Mouse (Mus musculus): ENCODE measurements around the gene Syne3.

Syne3 gene

DNA sequence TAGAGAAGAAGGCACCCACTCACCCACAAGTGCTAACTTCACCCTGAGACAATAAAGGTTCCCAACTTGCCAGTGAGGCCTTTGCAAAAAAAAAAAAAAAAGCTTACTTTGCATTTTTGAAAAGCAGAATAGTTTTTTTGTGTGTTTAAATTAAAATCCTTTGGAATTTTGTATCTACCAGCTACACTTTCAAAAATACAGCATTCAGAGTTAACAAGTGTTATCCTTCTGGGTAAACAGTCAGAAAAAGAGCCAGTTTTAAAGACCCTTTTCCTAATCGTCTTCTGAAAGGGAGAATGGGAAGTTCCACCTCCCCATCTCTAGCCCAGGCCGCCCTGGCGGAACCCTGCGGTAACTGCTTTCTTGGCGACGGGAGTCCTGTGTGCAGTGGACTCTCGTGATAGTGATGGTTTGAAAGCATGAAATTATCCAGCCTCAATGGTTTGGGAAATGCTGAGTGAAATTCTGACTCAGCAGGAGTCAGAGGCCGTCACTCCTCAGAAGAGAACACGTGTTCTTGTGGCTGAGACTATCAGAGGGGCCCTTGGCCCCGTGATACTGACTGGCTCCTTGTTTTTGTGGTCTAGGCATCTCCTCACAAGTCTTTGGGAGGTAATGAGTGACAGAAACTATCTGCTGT is 16.5 kb upstream of the Syne3 start:
- DNase-seq (ENCODE audit: low read depth) = peak; percentile 12

DNA sequence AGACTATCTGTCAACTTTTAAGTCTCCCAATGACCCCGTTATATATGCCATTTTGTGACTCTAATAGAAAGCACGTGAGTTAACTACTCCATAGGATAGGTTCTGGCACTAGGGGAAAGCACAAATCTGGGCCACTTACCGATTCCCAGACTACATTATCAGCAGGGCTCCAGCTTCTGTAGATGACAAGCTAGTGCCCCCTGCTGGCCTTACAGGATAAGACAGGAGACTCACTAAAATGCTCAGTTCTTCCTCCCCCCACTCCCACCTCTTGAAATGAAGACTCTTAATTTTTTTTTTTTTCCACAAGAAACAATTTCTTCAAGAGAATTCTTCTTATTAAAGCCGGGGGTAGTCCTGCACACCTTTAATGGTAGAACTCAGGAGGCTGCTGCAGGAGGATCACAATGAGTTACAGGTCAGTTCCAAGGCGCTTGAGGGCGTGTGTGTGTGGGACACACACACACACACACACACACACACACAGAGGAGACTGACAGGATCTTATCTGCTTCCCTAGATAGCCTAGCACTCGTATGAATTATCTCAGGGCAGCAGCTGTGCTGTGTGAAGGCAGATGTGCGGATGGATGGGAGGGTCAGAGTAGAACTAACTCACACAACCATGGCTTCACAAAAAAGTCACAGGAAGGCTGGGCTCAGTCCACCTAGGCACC is 15.8 kb upstream of the Syne3 start:
- peak; percentile 89 for DNase-seq (ENCODE audit: low read depth)

DNA sequence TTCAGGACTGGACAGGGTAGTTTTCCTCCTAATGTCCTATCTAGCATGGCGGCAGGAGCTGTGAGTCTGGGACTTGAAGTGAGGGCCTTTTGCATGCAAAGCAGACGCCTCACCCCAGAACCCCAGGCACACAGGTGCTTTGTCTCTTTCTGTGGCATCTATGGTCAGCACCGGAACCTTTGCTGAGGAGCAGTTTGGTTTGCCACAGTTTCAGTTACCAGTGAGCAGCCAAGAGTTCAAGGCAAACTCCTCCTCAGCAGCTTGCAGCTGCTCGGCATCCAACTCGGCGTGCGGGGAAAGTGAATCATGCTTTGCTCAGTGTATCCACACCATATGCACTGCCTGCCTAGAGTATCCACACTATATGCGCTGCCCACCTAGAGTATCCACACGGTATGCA is 13.2 kb upstream of the Syne3 start:
- DNase-seq (ENCODE audit: low read depth) = peak; percentile 15

DNA sequence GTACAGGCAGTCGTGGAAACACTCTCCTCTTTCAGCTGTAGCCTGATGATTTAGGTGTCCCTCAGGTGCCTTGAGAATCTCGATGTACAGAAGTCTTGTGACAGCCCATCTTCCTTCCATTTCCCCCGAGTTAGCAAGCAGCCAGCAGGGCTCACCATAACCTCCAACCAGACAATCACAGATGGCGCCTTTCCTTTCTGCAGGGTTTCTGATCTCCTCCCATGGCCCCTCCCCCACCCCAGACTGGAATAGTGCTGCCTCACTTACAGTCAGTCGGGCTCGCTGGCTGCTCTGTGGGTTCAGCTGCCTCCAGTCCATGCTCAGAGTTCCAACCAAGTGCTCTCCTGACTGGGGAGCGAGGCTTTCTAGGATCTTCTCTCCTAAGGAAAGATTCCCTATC is 12.5 kb upstream of the Syne3 start:
- DNase-seq (ENCODE audit: low read depth) = peak; percentile 59

DNA sequence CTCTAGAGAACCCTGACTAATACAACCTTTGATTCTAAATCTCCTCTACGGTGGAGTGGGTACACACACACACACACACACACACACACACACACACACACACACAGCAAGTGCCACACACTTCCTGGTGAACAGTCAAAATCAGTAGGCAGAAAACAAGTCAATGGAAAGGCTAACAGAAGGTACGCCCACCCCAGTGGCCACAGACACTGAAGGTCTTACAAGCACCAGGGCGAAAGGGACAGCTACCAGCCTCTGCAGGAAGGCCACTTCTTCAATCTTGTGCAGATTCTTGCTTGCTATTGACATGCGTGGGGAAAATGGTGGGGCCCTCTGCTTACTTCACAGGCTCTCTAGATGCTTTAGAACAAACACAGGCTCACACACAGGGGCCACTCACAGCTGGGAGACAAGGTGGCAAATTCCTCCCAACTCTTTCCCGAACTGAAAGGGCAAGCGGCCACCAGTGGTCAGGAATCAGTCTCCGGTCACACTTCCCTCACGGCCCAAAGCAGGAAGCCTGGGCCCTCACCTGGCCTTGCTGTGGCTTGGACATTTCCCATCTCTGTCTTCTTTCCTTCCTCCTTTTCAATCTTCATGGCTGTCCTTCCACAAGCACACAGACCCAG is 11.9 kb upstream of the Syne3 start:
- peak; percentile 59 for DNase-seq (ENCODE audit: low read depth)

DNA sequence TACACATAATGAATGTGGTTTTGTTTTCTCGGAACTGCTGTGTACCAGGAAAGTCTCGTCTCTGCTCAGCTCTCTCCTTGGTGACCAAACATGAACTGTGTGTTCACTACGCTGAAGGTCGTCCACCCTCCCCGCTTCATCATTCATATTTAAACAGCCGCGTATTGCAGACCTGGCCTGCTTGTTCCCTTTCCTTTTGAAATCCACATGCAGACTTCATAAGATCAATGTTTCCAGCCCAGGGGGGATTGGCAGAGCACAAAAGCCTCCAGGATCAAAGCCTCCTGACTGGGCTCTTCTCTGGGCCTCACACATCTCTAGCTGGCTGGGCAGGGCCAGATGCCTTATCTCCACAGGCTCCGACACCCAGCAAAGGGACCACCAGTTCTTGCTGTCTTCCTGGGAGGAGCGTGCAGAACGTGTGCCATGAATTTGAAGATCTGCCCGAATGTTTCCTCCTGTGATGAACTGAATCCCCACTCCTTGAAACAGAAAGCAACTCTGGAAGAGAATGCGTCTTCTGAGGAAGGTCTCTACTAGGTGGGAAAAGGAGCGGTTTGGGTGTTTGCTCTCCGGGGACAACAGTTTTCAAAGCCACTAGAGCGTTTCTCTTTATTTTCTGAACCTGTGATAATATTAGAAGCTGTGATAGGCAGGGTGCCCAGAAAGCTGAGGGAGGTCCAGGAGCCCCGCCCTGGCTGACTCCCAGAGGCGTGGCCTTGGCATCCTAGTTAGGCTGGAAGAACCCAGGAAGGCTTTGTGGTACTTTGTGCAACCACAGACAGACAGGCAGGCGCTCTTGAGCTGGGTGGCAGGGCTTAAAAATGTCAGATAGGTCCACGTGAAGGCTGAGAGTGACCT is 10.0 kb upstream of the Syne3 start:
- peak; percentile 16 for DNase-seq (ENCODE audit: low read depth)

DNA sequence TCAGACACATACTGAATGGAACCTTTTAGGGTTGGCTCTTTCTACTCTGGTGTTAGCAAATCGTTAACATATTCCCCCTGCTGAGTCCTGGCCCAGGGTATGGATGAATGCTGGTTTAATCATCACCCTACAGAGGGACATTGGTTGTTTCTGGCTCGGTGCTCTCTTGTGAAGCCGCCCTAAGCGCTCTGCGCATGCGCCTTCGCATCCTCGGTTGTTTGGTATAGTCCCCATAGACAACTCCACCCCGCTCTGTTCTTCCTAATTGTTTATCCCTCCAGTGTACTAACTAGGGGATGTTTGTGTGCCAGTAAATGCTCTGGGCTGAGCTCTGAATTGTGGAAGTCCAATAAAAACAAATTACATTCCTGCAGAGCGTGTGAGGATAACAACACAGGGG is 7.0 kb upstream of the Syne3 start:
- no peak for DNase-seq (ENCODE audit: low read depth)

DNA sequence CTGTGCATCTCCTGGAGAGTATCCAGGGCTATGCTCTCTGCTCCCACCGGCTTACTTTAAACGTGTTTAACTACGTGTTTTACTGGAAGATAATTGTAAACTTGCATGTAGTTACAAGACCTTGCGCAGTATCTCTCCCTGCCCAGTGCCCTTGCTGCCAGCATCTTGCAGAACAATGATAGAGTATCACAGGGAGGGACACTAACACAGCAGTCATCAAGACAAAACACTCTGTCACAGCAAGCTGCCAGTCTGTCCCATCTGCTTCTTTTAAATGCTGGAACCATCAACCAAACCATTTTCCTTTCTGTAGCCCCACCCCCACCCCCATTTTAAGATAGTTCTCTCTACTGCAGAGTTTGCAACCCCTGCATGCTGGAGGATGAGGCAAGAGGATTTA is 6.6 kb upstream of the Syne3 start:
- no peak for DNase-seq (ENCODE audit: low read depth)

DNA sequence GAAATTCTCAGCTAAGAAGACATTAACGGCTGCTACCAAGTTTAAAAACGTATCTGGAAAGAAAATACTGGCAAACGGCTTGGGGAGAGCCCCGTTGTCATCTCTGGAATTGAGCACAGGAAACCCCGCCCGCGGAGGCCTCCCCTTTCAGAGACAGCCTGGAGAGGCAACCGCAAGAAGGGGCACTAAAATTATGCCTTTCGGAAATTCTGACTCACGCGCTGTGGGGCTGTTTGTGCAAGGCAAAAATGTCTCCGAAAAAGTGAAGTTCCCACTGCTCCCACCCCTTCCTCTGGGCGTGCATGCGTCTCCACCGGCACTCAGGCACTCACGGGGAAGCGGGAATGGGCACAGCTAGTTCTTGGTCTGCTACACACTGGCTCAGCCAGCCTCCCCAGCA is 3.5 kb upstream of the Syne3 start:
- DNase-seq (ENCODE audit: low read depth) = peak; percentile 90

DNA sequence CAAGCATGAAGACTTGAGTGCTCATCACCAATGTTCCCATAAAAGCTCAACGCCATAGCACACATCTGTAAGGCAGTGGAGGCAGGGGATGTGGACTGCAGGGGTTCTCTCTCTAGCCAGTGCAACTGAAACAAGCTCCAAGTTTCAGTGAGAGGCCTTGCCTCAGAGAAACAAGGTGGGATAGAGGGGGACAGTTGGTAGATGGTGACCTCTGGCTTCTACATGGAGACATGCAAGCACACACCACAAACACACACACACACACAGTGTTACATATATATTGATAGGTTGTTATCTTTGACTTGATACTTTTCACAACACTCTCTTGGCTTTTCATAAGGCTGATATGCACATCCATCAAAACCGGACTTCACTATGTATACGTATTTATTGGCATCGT is 2.7 kb upstream of the Syne3 start:
- DNase-seq (ENCODE audit: low read depth) = peak; percentile 19

DNA sequence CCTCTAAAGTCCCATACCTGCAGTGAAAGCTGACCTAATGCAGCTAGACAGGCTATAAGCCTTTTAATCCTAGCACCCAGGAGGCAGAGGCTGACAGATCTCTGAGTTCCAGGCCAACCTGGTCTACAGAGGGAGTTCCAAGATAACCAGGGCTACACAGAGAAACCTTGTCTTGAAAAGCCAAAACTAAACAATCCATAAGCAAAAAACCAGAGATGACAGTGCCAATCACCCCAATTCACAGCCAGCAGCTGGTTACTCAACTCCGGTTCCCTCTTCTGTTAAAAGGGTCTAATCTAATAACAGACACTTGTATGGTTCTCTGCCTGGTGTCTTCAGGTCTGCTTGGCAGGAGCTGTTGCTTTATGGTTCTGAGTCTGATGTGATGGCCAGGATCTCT is 2.0 kb upstream of the Syne3 start:
- DNase-seq (ENCODE audit: low read depth) = peak; percentile 17

DNA sequence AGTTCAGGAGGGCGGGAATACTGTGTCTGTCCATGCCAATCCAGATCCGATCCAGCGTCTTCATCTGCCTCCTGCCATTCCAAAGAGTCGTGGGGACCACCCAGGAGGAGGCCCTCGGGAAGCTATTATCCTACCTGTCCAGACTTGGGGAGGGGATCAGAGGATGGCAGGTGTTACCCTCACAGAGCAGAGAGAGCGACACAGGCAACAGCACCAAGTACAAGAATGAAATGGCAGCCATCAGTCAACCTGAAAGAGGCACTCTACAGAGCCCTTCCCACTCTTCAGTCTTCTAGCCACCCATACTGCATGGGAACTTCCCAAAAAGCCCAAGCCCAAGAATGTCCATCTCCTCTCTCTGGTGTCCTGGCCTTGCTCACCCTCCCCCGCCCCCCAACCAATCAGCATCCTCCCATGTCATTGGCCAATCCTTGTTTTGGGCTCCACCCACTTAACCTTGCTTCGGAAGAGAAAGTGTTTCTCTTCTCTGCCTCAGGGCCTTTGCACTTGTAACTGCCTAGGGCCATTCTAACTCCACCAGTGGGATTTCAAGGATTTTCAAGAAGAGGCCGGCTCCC is 693 bp upstream of the Syne3 start:
- no peak for DNase-seq (ENCODE audit: low read depth)

DNA sequence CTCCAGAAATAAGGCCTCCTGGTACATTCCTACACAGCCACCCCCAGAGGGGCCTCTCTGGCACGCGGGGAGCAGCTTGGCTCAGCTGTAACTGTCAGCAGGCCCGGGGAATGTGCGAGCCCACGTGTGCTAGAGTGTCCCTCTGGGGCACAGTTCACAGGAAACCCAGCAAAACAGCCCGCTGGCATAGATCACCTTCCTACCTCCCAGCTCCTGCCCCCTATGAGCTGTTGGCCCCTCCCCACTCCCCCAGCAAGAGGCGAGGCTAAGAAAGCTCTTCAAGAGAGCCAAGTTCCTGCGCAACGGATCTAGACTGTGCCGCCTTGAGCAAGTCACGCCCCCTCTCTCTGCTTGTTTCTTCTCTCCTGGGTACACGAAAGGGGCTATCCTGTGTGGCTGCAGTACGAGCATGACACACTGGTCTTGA is 844 bp downstream of the Syne3 start:
- peak; percentile 86 for DNase-seq (ENCODE audit: low read depth)

DNA sequence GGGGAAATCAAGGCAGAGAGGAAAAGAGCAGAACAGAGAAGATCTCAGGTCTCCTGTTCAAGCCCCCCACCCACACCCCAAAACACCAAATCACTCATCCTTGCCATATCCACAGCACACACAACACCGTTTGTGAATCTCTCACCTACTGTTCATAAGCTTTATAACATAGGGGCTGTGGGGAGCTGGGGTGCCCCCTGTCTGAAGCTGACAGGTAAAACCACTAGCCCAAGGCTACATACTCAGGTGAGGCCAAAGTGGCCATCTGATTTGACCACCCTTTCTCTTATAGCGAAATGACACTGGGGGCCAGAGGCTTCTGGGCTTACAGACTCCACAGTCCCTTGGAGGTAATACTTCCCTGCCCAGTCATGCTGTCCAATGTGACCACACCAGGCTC is 1.5 kb downstream of the Syne3 start:
- no peak for DNase-seq (ENCODE audit: low read depth)

DNA sequence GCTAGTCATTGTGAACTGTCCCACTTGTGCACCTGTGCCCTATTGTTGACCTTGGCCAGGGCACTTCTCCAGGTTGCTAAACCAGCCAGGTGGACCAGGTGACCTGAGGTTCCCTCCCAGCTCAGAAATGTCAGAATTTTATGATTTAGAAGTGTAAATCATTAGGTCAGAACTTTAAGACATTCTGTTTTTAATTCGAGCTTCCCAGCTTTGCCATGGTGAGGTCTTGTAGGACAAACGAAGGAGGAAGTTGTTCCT is 4.0 kb downstream of the Syne3 start:
- DNase-seq (ENCODE audit: low read depth) = no peak

DNA sequence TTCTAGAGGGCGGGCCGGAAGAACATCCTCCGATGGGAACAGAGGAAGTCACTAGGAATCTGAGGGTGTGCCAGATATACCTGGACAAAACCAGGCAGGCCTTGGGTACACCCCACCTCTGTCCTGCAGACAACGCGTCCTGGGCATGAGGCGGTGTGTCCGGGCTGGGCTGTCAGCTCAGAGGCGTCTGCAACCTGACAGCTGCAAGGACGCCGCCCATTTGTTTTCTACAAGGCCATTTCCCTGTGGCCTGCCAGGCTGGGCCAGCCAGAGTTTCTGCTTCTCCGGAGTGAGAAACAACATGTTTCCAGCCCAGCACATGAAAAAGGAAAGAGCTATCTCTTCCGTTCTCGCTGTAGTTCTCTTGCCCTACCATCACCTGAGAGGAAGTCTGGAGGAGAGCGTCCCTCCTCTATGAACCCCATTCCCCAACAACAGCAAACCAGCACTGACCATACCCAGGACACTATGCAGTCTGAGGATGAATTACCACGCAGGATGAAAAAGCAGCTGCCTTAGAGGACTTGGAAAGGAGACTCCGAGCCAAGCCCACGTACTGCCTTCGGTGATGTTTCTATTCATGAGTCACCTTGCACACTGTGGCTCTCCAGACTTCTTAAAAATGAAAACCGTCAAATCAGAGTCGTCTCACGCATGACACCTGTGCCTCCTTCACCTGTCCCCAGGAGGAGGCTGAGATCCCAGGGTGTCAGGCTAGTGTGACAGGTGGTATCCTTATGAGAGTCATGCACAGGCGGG is 4.5 kb downstream of the Syne3 start:
- DNase-seq (ENCODE audit: low read depth) = peak; percentile 49

DNA sequence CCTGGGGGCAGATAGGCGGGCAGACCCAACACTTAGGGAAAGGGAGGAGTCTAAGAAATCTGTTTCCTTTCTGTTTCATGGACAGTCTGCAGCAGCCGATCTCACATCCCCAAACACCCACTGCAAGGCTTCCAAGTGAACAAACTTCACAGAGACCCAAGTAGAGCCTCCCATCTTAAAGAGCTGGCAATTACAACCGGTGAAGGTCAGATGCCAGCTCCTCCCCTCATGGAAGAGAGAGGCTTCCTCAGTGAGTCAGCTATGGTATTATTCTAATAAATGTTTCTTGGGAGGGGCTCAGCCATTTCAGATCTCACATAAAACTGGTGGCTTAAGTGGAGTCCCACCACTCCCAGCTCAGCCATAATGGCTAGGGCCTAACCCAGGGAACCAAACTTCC is 5.9 kb downstream of the Syne3 start:
- no peak for DNase-seq (ENCODE audit: low read depth)

DNA sequence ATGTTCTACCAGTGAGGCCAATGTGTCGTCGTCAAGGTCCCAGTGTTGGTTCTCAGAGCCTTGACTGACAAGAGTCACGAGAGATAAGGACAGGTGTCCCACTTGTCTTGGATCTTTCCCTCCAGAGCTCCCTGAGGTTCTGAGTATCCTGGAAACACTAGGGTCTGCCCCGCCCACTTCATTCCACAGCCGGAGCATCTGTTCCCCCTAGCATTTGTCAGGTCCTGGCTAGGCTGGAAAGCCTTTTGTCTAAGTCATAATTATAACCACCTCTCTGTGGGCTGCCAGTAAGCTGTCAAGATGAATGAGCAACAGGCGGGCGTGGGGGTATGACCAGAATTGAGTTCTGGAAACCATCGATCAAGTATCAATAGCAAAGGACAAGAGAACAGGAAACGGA is 6.5 kb downstream of the Syne3 start:
- no peak for DNase-seq (ENCODE audit: low read depth)

DNA sequence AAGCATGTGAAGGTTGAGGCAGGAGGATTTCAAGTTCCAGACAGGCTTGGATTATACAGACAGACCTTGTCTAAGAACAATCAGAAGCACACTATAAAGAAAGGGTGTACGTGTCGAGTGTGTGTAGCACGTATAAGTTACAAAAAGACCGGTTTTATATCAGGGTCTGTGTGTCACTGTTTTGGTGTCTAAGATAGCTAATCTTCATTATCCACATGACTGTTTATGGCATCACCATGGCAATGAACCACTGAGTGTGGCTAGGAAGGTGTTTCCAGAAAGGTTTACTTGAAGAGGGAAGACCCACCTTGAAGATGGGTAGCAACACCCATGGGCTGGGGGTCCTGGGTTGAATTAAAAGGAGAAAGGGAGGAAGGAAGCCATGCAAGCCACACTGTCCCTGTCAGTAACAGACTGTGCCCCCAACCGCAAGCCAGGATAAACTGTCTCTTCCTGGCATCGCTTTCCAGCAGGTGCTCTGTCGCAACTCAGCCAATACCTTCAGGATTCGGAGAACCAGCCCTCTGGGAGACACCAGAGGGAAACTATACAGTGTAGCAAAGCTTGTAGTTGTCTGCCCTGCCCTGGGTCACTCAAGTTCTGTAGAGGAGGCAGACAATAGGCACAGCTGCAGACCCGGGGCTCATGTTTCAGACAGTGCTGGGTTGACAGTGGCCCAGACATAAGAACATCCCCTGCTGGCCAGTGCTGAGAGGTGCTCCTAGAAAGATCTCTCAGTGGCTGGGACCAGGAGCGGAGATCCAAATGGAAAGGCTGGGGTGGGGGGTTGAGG is 7.1 kb downstream of the Syne3 start:
- peak; percentile 25 for DNase-seq (ENCODE audit: low read depth)

DNA sequence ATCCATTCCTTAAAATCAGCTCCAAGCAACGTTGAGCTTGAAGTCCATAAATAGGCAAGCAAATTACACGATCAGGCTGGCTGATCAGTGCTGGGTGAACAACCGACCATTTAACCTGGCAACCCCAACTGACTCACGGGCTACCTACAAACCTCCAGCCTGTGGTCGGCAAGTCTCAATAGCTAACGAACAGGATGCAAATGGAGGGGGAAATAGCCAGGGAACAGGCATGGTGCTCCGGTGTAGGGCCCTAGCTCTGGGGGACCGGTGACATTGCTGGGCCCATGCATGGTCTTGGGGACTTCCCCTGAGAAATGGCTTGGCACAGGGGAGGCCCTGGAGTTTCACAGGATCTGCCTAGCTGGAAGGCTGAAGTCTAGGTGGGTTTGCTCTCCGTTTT is 8.3 kb downstream of the Syne3 start:
- no peak for DNase-seq (ENCODE audit: low read depth)
